Mouse (Mus musculus) thymus, adult 2 months (tissue): Measurements from ENCODE around the gene Krt14.

Source experiments
- CTCF ChIP-seq: fragments of 200-500 bp; IDR thresholded peaks from 2 replicates; pipeline ENCODE4 v1.5.1; 2012; ENCODE audit warnings: mild to moderate bottlenecking, control low read depth, low read length, moderate library complexity, borderline replicate concordance; ENCODE audit not compliant: control insufficient read depth, poor library complexity, insufficient read depth; ENCODE audit errors: extremely low read depth
- POLR2A ChIP-seq: fragments of 200-500 bp; IDR thresholded peaks from 2 replicates; pipeline ENCODE4 v1.6.1; 2012; ENCODE audit warnings: mild to moderate bottlenecking, low read length, control low read depth, moderate library complexity; ENCODE audit not compliant: control insufficient read depth, poor library complexity, insufficient read depth; ENCODE audit errors: extremely low read depth

DNA sequence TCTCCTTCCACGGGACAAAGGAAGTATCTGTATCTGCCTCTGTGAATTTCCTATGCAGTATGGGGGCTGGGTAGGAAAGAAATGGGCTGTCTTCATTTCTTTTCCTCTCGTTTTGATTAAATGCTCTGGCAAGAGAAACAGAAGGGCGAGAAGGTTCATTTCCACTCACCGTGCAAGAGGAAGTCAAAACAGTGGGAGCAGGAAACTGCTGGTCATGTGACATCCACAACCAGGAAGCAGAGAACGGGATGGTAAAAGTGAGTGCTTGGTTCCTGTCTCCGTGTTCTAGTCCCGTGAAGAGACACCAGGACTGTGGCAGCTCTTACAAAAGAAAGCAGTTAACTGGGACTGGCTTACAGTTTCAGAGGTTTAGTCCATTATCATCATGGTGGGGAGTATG lies 25.6 kb downstream of the Krt14 start:
- TF ChIP-seq POLR2A (no peak), CTCF (no peak)
